Mouse (Mus musculus): ENCODE results near the gene Zfp410.
"Not testable (repeated sequence)": the region's sequence is repeated elsewhere in the genome, so short reads cannot be mapped to it uniquely, and the experiment has no call there.

The Zfp410 gene

GRCm38 (mm10) chr12:84316721-84317621 lies at the start of gene Zfp410:
TSS of gene Zfp410 (plus strand) at chr12:84316852.
- DNase-seq (ENCODE audit: low spot score): peak; percentile 80

- DNase-seq (ENCODE audit: low spot score): no peak
These were observed 49.4 kb upstream of the Zfp410 start for GRCm38 (mm10) chr12:84267264-84267663.

DNA sequence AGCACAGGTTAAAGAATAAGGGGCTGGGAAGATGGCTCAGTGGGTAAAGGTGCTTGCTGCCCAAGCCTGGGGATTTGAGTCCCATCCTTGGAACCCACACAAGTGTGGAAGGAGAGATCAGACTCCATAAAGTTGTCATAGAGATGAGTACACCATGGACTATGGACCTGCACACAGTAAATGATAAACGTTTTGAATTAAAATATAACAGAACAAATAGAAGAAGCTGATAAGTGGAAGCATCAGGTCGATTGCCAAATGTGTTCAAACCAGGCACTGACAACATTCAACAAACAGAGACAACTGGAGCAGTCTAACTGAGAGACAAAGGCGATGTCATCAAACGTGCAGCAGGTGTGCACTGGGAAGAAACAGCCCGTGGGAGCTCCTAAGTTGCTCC lies 43.3 kb upstream of the Zfp410 start:
- no peak for DNase-seq (ENCODE audit: low spot score)

DNA sequence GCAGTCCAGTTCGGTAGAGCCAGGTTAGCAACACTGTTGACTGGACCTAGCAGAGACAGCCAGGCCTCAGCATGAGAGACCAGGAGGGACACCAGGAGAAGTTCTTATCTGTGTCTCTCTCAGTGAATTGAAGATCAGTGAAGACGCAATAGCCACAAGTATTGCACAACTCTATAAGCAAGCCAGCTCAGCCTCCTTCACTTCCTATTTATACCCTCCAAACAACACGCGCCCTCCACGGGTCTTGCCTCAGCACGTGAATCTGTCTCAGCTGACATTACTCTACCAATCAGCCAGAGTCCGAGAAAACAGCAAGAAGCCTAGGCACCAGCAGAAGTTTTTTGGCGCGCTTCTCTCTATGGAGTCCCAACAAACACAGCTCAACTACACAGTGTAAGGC lies 41.4 kb upstream of the Zfp410 start:
- no peak for DNase-seq (ENCODE audit: low spot score)

DNA sequence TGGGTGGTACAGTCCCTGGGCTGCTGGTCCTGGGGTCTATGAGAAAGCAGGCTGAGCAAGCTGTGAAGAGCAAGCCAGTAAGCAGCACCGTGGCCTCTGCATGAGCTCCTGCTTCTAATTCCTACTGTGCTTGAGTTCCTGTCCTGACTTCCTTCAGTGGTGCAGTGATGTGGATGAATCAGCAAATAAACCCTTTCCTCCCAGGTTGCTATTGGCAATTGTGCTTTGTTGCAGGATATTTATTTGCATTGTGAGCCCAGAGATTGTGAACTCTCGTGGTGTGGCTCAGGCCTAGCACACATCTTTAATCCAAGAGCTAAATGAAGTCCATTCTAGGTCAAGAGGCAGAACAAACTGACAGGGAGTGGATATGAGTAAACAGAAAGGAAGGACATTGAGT lies 40.4 kb upstream of the Zfp410 start:
- no peak for DNase-seq (ENCODE audit: low spot score)

GRCm38 (mm10) chr12:84276799-84277198 lies 39.9 kb upstream of the Zfp410 start:
- DNase-seq (ENCODE audit: low spot score): no peak

- no peak for DNase-seq (ENCODE audit: low spot score)
These were observed 38.8 kb upstream of the Zfp410 start for GRCm38 (mm10) chr12:84277832-84278231.

DNA sequence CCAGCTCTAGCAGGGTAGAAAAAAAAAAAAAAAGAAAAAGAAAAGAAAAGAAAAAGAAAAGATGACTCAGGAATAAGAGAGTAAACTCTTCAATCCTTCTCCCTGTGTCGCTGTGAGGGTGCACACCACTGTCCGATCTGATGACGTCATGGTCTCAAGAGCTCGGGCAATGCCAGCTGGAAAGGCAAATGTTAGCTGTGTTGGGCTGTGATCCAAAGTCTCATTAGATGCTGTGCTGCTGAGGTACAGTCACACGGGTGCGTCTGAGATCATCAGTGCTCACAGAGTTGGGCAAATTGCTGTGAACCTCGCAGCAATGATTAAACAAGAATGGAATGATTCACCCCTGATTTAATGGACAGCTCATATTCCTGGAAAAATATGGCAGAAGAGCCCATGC lies 37.8 kb upstream of the Zfp410 start:
- DNase-seq (ENCODE audit: low spot score): peak; percentile 18

- no peak for DNase-seq (ENCODE audit: low spot score)
These were observed 32.3 kb upstream of the Zfp410 start for GRCm38 (mm10) chr12:84284391-84284790.

- peak; percentile 93 for DNase-seq (ENCODE audit: low spot score)
These were observed 31.6 kb upstream of the Zfp410 start, which contains the start of gene Ptgr2 for GRCm38 (mm10) chr12:84284885-84285592. TSS of gene Ptgr2 (plus strand) at chr12:84285232.

- DNase-seq (ENCODE audit: low spot score): no peak
These were observed 31.1 kb upstream of the Zfp410 start for GRCm38 (mm10) chr12:84285593-84285968.

- peak; percentile 19 for DNase-seq (ENCODE audit: low spot score)
These were observed 28.2 kb upstream of the Zfp410 start for GRCm38 (mm10) chr12:84288461-84288860.

- no peak for DNase-seq (ENCODE audit: low spot score)
These were observed 18.8 kb upstream of the Zfp410 start for GRCm38 (mm10) chr12:84297851-84298250.

- no peak for DNase-seq (ENCODE audit: low spot score)
These were observed 17.4 kb upstream of the Zfp410 start for GRCm38 (mm10) chr12:84299265-84299664.

- no peak for DNase-seq (ENCODE audit: low spot score)
These were observed 12.6 kb upstream of the Zfp410 start for GRCm38 (mm10) chr12:84304101-84304500.

DNA sequence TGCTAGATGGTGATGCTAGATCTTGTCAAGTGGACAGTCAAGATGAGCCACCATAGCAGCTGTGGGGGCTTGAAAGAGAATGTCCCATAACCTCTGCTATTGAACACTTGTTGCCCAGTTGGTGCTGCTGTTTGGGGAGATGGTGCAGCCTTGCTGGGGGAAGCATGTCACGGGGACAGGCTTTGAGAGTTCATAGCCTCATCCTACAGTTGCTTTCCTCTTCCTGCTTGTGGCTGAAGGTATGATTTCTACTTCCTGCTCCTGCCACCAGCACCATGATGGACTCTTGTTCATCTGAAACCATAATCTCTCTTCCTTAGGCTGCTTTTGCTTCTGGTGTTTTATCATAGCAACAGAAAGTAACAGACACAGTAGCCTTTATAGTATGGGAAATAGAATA lies 12.1 kb upstream of the Zfp410 start:
- no peak for DNase-seq (ENCODE audit: low spot score)

GRCm38 (mm10) chr12:84311306-84311705 lies 5.3 kb upstream of the Zfp410 start:
- DNase-seq (ENCODE audit: low spot score): no peak

GRCm38 (mm10) chr12:84316006-84316405 lies 646 bp upstream of the Zfp410 start:
- DNase-seq (ENCODE audit: low spot score): no peak

GRCm38 (mm10) chr12:84327111-84327512 lies 10.5 kb downstream of the Zfp410 start:
- DNase-seq (ENCODE audit: low spot score): no peak

DNA sequence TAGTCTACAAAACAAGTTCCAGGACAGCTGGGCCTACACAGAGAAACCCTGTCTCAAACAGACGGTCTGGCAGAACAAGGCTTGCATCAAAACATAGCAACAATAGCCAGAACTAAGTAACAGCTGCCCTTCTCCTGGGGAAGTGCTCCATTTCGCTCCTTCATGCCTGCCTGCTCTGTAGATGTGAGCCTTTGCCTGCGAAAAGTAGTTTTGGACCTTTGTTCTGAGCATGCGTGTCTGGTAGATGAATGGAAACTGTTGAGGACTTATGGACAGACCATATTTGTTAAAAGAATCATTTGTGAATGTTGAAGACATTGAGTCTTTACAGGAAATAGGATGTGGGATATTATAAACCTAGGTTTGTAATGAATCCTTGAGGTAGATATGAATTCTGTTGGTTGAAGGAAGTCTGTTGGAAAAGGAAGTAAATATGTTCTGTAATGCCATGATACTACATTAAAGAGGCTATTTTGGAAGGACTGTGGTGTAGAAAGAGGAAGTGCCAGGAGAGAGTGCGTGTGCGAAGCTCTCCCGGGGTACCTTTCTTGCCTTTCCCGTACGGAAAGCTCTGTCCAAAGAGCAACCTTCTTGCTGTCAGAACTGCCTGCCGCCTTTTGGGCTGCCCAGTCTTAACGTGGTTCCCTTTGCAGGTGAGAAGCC lies 20.4 kb downstream of the Zfp410 start:
- no peak for DNase-seq (ENCODE audit: low spot score)

GRCm38 (mm10) chr12:84347192-84347591 lies 30.5 kb downstream of the Zfp410 start:
- no peak for DNase-seq (ENCODE audit: low spot score)

DNA sequence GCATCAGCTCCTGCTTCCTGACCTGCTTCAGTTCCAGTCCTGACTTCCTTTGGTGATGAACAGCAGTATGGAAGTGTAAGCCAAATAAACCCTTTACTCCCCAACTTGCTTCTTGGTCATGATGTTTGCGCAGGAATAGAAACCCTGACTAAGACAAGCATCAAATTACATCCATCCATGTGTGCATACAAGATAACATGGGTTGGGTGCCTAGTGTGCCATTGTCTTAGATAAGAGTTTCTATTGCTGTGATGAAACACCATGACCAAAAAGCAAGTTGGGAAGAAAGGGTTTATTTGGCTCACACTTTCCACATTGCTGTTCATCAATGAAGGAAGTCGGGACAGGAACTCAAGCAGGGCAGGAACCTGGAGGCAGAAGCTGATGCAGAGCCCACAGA lies 42.0 kb downstream of the Zfp410 start:
- DNase-seq (ENCODE audit: low spot score): not testable (repeated sequence)

Measured in layer of hippocampus, adult 11-12 months (tissue).